Mouse (Mus musculus) CH12.LX (cell line): ENCODE results near the gene Syn3. TPM values are rescaled to one million over a fixed set of nuclear protein-coding genes. Genes with fewer than 3 reads are reported as not detected.

Experiments used
- DNase-seq: peaks from one replicate; pipeline ENCODE4 v3.0.0-alpha.2; 2013; ENCODE audit errors: extremely low read depth
- H3K27ac ChIP-seq: 2 replicates; pipeline ENCODE4 v1.5.1; 2012; ENCODE audit warnings: low read depth, mild to moderate bottlenecking, control low read depth, moderate library complexity; ENCODE audit not compliant: insufficient read depth
- H3K27me3 ChIP-seq: replicated peaks from 2 replicates; pipeline ENCODE3; 2012; ENCODE audit warnings: inconsistent platforms
- H3K36me3 ChIP-seq, 2 experiments: replicated peaks in 1 of 2; 2 replicates each; pipeline versions ENCODE3 to v1.6.1; 2012; ENCODE audit warnings: inconsistent platforms in 1 of 2, low read length in 1 of 2, mild to moderate bottlenecking in 1 of 2, mixed read lengths in 1 of 2, moderate library complexity in 1 of 2; ENCODE audit not compliant: control insufficient read depth in 1 of 2, insufficient read depth in 1 of 2
- H3K4me1 ChIP-seq, 2 experiments: 2 replicates each; pipeline ENCODE4 v1.6.1; 2012; ENCODE audit warnings: inconsistent platforms in 1 of 2, moderate library complexity in 1 of 2; ENCODE audit not compliant: insufficient read depth in 2 of 2, control insufficient read depth in 1 of 2
- H3K4me2 ChIP-seq: 2 replicates; pipeline ENCODE4 v1.6.1; 2012; ENCODE audit warnings: low read depth, mild to moderate bottlenecking, control low read depth; ENCODE audit not compliant: poor library complexity, insufficient read depth, severe bottlenecking
- H3K4me3 ChIP-seq, 3 experiments: fragments of 150-350 bp in 1 of 3; sonication (generic) in 1 of 3; replicated peaks in 1 of 3; 2 replicates each; pipeline versions ENCODE3 to v1.5.1; 2011 to 2012; ENCODE audit warnings: low read depth in 2 of 3, low read length in 2 of 3, mild to moderate bottlenecking in 2 of 3, moderate library complexity in 2 of 3, control low read depth in 1 of 3, improper control_type of control experiment in 1 of 3, inconsistent platforms in 1 of 3, mixed read lengths in 1 of 3; ENCODE audit not compliant: poor library complexity in 1 of 3
- H3K79me2 ChIP-seq: replicated peaks from 2 replicates; pipeline ENCODE4 v1.6.1; 2012; ENCODE audit warnings: mild to moderate bottlenecking, moderate library complexity; ENCODE audit not compliant: control insufficient read depth, poor library complexity, insufficient read depth, severe bottlenecking; ENCODE audit errors: extremely low read depth
- H3K9ac ChIP-seq: 2 replicates; pipeline ENCODE4 v1.6.1; 2012; ENCODE audit warnings: low read depth, mild to moderate bottlenecking, control low read depth, moderate library complexity; ENCODE audit not compliant: insufficient read depth
- H3K9me3 ChIP-seq: replicated peaks from 2 replicates; pipeline ENCODE3; 2012; ENCODE audit warnings: low read length, inconsistent platforms, mixed read lengths
- BHLHE40 ChIP-seq: IDR thresholded peaks from 2 replicates; pipeline ENCODE4 v1.6.1; 2011; ENCODE audit warnings: mild to moderate bottlenecking, low read depth, low read length, improper control_type of control experiment
- CHD1 ChIP-seq: IDR thresholded peaks from 2 replicates; pipeline ENCODE4 v1.6.1; 2012; ENCODE audit warnings: low read depth, low read length, improper control_type of control experiment, inconsistent platforms
- GABPA ChIP-seq: IDR thresholded peaks from 2 replicates; pipeline ENCODE4 v1.6.1; 2012; ENCODE audit warnings: low read depth, low read length, improper control_type of control experiment, inconsistent platforms; ENCODE audit not compliant: insufficient replicate concordance
- HCFC1 ChIP-seq: IDR thresholded peaks from 2 replicates; pipeline ENCODE4 v1.6.1; 2012; ENCODE audit warnings: low read depth, mild to moderate bottlenecking, inconsistent platforms, low read length, improper control_type of control experiment
- IRF4 ChIP-seq: IDR thresholded peaks from 2 replicates; pipeline ENCODE4 v1.6.1; 2014; ENCODE audit warnings: low read depth, mild to moderate bottlenecking, inconsistent platforms, low read length, improper control_type of control experiment
- JUN ChIP-seq: IDR thresholded peaks from 2 replicates; pipeline ENCODE4 v1.6.1; 2011; ENCODE audit warnings: low read depth, mild to moderate bottlenecking, low read length, improper control_type of control experiment, moderate library complexity; ENCODE audit not compliant: insufficient read depth
- JUND ChIP-seq: conservative IDR thresholded peaks from 2 replicates; pipeline ENCODE4 v1.6.1; 2011; ENCODE audit warnings: low read depth, low read length, improper control_type of control experiment
- MAFK ChIP-seq: IDR thresholded peaks from 2 replicates; pipeline ENCODE4 v1.6.1; 2011; ENCODE audit warnings: low read length, improper control_type of control experiment; ENCODE audit not compliant: insufficient replicate concordance
- MAX ChIP-seq: IDR thresholded peaks from 2 replicates; pipeline ENCODE4 v1.6.1; 2011; ENCODE audit warnings: low read length, improper control_type of control experiment
- MAZ ChIP-seq: IDR thresholded peaks from 2 replicates; pipeline ENCODE4 v1.6.1; 2012; ENCODE audit warnings: low read depth, mild to moderate bottlenecking, inconsistent platforms, low read length, improper control_type of control experiment, moderate library complexity
- MEF2A ChIP-seq: IDR thresholded peaks from 2 replicates; pipeline ENCODE4 v1.6.1; 2014; ENCODE audit warnings: low read depth, mild to moderate bottlenecking, inconsistent platforms, low read length, improper control_type of control experiment, borderline replicate concordance
- MXI1 ChIP-seq: IDR thresholded peaks from 2 replicates; pipeline ENCODE4 v1.6.1; 2011; ENCODE audit warnings: mild to moderate bottlenecking, low read depth, low read length, improper control_type of control experiment
- MYC ChIP-seq: IDR thresholded peaks from 2 replicates; pipeline ENCODE4 v1.6.1; 2011; ENCODE audit warnings: low read depth, mild to moderate bottlenecking, improper control_type of control experiment, low read length
- NRF1 ChIP-seq: IDR thresholded peaks from 2 replicates; pipeline ENCODE4 v1.6.1; 2014; ENCODE audit warnings: low read depth, mild to moderate bottlenecking, inconsistent platforms, low read length, improper control_type of control experiment, moderate library complexity
- PAX5 ChIP-seq: IDR thresholded peaks from 2 replicates; pipeline ENCODE4 v1.6.1; 2012; ENCODE audit warnings: low read length, inconsistent platforms, mixed read lengths
- RAD21 ChIP-seq: IDR thresholded peaks from 2 replicates; pipeline ENCODE4 v1.6.1; 2011; ENCODE audit warnings: low read depth, mild to moderate bottlenecking, low read length, improper control_type of control experiment, moderate library complexity
- SIN3A ChIP-seq: IDR thresholded peaks from 2 replicates; pipeline ENCODE4 v1.6.1; 2012; ENCODE audit warnings: low read length, improper control_type of control experiment, inconsistent platforms
- SMC3 ChIP-seq: IDR thresholded peaks from 2 replicates; pipeline ENCODE4 v1.6.1; 2011; ENCODE audit warnings: low read depth, low read length, improper control_type of control experiment
- TBP ChIP-seq: conservative IDR thresholded peaks from 2 replicates; pipeline ENCODE4 v1.6.1; 2011; ENCODE audit warnings: low read depth, low read length, improper control_type of control experiment
- USF2 ChIP-seq: conservative IDR thresholded peaks from 2 replicates; pipeline ENCODE4 v1.6.1; 2011; ENCODE audit warnings: low read depth, low read length, improper control_type of control experiment
- ZC3H11A ChIP-seq: IDR thresholded peaks from 2 replicates; pipeline ENCODE4 v1.6.1; 2012; ENCODE audit warnings: low read depth, mild to moderate bottlenecking, inconsistent platforms, low read length, improper control_type of control experiment
- ZKSCAN1 ChIP-seq: IDR thresholded peaks from 2 replicates; pipeline ENCODE4 v1.6.1; 2012; ENCODE audit warnings: low read depth, inconsistent platforms, low read length, improper control_type of control experiment, borderline replicate concordance
- ZMIZ1 ChIP-seq: IDR thresholded peaks from 2 replicates; pipeline ENCODE4 v1.6.1; 2012; ENCODE audit warnings: low read depth, mild to moderate bottlenecking, inconsistent platforms, low read length, improper control_type of control experiment
- dilution Hi-C: fragments of 300-500 bp; cut with MboI; formaldehyde crosslinking; loops from 2 replicates; pipeline ENCODE4 v1.14.3; 2020; ENCODE audit warnings: low sequenced_read_pairs; ENCODE audit not compliant: extremely low pct_unique_long_range_greater_than_20kb, extremely low pct_ligation_motif_present
- in situ Hi-C: fragments of 300-500 bp; cut with MboI; formaldehyde crosslinking; loops from 3 replicates; pipeline ENCODE4 v1.14.3; 2019; ENCODE audit warnings: low sequenced_read_pairs, low pct_ligation_motif_present, low pct_unique_long_range_greater_than_20kb, mixed read lengths
- polyA plus RNA-seq: library from polyadenylated mRNA; unstranded; fragments of >175 nt; gene quantifications from 2 replicates; pipeline ENCODE4 v1.2.1, GENCODE M21; 2012; ENCODE audit warnings: low read depth; ENCODE audit not compliant: insufficient read length
- total RNA-seq, 2 experiments: library from RNA; depleted of rRNA; stranded (reverse); fragments of 300-350 nt in 1 of 2; fragments of >200 nt in 1 of 2; gene quantifications; 2 replicates each; pipeline ENCODE4 v1.2.3; 2012 to 2014

Gene Syn3
- total and polyA plus RNA-seq, 3 experiments = 2.8 to 8.9 (median 5.6) TPM

GRCm38 (mm10) chr10:86312976-86313375, 185.7 kb downstream of the Syn3 start:
- Histone ChIP-seq H3K4me2 (no peak overlapping the region), H3K36me3 (peaks cover 0 to 12% of the 10 kb centered on the region in 2 experiments), H3K4me1 (peaks cover 4 to 33% of the 10 kb centered on the region in 2 experiments), H3K27me3 (no peaks in the 10 kb centered on the region), H3K9me3 (no peaks in the 10 kb centered on the region), H3K79me2 (no peaks in the 10 kb centered on the region), H3K4me3 (no peak overlapping the region), H3K9ac (no peak overlapping the region), H3K27ac (no peak overlapping the region)
- dilution Hi-C loops = no loop called here
- TF ChIP-seq RAD21 = no peak
- no peak for TF ChIP-seq MAFK
- TF ChIP-seq IRF4 = no peak
- no peak for TF ChIP-seq CHD1
- TF ChIP-seq HCFC1 = no peak
- TF ChIP-seq ZMIZ1 = no peak
- TF ChIP-seq ZKSCAN1 = no peak
- no peak for TF ChIP-seq MAX
- no peak for TF ChIP-seq TBP
- no peak for TF ChIP-seq MXI1
- TF ChIP-seq MYC = no peak
- no peak for TF ChIP-seq MEF2A
- in situ Hi-C loops = no loop called here
- DNase-seq = no peak

GRCm38 (mm10) chr10:86310527-86310926, 188.2 kb downstream of the Syn3 start:
- no peak for TF ChIP-seq TBP
- TF ChIP-seq USF2 = no peak
- no peak for TF ChIP-seq MAZ
- no peak for TF ChIP-seq GABPA
- no peak for TF ChIP-seq CHD1
- TF ChIP-seq JUN = no peak
- TF ChIP-seq IRF4 = no peak
- TF ChIP-seq PAX5 = no peak
- TF ChIP-seq ZMIZ1 = no peak
- no peak for TF ChIP-seq ZC3H11A
- TF ChIP-seq NRF1 = no peak
- TF ChIP-seq MXI1 = no peak
- TF ChIP-seq JUND = no peak
- TF ChIP-seq SMC3 = no peak
- TF ChIP-seq BHLHE40 = no peak
- no peak for TF ChIP-seq SIN3A
- in situ Hi-C loops = no loop called here
- no peak overlapping the region for H3K4me2 ChIP-seq

More at GRCm38 (mm10) chr10:86310527-86310926, 188.2 kb downstream of the Syn3 start:
- H3K27me3 ChIP-seq = no peaks in the 10 kb centered on the region
- dilution Hi-C loops = no loop called here
- DNase-seq = no peak
- H3K36me3 ChIP-seq = peaks cover 0 to 15% of the 10 kb centered on the region in 2 experiments
- H3K27ac ChIP-seq = no peak overlapping the region
- H3K9me3 ChIP-seq = no peaks in the 10 kb centered on the region
- no peak overlapping the region for H3K4me3 ChIP-seq
- H3K4me1 ChIP-seq = peaks cover 1 to 11% of the 10 kb centered on the region in 2 experiments
- H3K79me2 ChIP-seq = no peaks in the 10 kb centered on the region
- H3K9ac ChIP-seq = no peak overlapping the region
